Mouse (Mus musculus) cerebellum, postnatal 10 days (tissue): ENCODE measurements around the gene Poln.
A peak's percentile ranks its signal among the peaks of the same experiment; 100 is the strongest.

Source experiments
- DNase-seq, 2 experiments: peaks; one replicate each; pipeline ENCODE4 v3.0.0; 2021; ENCODE audit warnings: mixed read lengths in 2 of 2

The Poln gene

DNA sequence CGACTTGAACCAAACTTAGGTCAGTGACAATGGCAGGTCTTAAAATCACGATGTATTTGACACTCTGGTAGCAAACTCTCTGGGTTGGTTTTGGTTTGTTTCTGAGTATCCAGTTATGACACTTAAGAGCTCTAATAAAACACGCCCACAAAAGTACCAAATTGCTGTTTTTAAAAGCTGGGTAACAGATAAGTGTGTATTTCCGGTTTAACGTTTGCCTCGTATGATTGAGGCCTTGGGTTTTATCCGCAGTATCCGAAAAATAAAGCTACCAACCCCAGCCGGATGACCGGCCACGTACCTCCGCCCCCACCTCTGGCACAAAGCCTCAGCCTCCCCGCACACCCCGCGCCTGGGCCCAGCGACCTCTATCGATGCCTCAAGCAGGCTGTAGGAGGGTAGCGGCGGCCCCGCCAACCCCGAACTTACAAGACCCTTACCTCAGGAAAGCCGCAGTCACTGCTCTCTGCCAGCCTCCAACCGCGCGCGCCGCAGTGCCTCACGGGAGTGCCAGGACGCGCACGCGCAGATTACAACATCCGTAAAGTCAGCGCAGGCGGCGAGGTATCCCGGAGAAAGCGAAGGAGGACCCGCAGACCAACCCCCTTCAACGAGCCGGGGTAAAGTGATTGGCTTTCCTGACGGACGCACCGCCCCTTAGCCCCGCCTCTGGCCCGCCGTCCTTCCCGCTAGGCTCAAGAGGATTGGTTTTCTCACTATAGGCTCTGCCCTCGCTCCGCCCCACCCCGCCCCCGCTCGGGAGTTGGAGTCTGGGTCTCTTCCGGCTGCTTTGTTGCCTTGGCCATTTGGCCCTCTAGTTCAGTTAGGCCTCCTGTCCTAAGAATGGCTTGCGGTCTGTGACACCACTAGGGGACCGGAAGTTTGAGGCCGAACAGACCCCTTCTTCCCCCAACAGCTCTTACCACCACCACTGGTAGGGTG lies at the start of gene Poln, which contains the start of gene Haus3:
Gene Poln, minus strand, starts transcription at position 499 of the 942 bp plus-strand sequence.
Gene Haus3, minus strand, starts transcription at position 578 of the 942 bp plus-strand sequence.
- peak; percentile 99 to 100 for DNase-seq

DNA sequence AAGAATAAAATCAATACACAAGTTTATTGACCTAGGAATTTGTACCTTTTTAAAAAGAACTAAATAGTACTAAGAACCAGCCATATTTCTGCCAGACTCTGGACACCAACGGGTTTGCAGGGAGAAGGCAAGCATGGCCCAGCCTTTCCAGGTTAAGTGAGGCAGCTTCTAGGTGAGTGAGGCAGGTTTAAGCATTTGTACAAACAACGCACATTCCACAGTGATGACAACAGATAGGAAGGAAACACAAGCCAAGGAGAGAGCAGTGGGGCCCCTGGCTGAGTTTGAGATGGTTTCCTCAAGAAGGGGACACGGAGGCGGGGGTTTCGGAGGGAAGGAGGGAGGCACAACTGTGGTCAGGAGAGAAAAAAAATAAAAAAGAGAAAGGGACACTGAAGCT lies 49.4 kb upstream of the Poln start:
- no peak for DNase-seq

DNA sequence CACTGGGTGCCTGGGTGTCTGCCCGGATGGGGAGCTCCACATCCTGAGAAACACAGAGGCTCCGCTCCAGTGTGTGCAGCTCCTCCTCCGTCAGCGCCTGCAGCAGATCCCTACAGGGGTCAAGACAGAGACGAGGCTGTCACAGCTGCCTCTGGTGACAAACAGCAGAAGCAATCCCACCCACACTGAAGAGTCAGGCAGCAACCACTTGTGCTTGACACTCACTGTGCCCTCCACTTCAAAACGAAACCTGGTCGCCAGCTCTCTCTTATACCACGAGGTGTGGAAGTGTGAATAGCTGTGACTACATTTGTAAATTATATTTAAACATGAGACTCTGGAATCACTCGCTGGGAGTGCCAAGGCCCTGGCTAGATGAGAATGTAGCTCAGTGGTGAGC lies 48.5 kb upstream of the Poln start:
- no peak for DNase-seq

DNA sequence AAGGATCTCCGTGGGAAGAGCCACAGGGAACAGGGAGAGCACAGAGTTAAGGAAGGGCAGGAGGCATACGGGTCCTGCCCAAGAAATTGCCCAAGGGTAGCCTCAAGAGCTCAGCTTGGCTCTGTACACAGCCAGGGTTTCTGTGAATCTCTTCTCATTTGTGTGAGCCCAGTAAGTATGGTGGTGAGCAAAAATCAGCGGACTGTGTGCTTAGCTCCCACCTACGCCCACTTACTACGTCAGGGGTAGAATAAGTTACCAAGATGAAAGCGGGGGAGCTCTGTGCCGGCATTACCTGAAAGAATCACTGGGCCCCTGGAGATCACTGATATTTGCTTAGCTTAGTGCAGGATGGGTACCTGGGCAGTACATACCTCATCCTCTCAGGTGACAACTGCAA lies 46.8 kb upstream of the Poln start:
- DNase-seq, result no peak

DNA sequence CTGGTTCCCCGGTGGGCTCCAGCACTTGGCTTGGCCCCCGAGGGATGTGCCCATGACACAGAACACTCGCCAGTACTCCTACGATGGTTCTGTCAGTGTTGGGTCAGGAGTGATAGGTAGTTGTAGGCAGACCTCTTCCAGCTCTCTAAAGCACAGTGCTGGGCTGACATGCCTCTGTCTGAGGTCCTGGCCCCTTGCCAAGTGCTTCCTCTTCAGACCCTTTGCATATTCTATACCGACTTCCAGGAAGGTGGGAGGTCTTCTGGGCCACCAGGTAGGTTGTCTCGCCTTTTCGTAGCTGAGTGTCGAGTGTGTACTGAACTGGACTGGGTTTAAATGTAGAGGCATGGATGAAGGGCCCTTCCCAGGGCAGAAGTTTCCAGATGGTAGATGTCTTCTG lies 44.4 kb upstream of the Poln start:
- DNase-seq, result peak; percentile 56 to 58

DNA sequence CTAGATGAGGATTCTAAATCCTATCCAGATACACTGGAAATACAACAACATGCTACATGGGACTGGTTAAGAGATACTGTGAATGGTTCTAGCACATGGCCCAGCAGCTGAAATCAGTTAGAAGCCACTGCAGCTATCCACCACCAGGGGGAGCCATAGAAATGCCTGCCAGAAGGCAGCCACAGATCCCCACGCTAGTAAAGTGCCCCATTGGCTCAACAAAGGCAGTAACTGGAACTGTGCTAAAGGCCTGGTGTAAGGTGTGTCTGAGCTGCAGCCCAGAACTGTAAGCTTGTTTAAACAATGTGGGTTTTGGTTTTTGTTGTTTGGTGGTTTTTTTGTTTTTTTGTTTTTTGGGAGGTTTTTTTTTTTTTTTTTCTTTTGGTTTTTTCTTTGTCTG lies 41.0 kb upstream of the Poln start:
- peak; percentile 90 to 92 for DNase-seq

DNA sequence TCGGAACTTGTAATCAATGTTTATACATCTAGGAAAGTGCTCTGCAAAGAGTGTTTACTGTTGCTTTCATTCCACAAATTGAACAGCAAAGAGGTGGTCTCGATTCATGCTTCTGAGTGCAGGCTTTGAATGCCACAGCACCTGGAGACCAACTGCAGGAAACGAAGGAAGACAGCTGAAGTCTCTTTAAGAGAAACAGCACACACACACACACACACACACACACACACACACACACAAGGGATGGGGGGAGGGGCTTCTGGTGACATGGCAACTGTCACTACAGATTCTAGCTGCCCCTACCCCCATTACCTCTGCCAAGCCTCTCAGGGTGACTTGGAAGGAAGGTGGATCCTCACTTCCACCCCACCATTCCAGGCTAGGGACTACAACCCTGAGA lies 38.3 kb upstream of the Poln start:
- peak in 1 of 2 experiments; percentile 45 for DNase-seq

DNA sequence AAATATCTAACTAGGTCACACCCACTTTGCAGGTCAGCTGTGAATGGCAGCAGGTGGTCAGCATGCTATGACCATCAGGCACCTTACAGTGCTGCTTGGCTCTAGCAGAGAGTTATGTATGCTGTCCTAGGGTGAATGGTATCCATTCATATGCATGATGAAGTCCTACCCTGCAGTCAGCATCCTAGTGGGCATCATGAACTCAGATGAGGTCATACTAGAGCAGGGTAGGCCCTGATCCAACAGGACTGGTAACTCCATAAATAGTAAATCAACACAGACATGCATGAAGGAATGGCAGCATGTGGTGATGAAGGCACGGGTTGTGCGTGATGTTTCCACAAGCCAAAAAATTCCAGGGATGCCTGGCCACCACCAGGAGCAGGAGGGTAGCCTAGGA lies 36.5 kb upstream of the Poln start:
- peak; percentile 63 to 68 for DNase-seq

DNA sequence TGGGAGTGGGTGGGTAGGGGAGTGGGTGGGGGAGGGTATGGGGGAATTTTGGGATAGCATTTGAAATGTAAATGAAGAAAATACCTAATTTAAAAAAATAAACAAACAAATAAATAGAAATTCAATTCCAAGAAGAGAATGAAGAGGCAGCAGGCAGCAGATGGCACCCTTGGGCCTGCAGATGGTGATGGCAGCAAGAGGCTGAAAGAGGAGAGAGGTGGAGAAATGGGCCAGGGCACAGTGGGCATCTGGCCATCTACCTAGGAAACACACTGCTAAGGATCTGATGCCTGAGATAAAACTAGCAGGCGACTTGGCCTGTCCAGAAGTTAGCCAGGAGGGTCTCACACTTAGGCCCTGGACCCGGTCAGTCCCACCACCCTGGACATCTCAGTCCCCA lies 35.7 kb upstream of the Poln start:
- DNase-seq, result peak; percentile 92 to 94

DNA sequence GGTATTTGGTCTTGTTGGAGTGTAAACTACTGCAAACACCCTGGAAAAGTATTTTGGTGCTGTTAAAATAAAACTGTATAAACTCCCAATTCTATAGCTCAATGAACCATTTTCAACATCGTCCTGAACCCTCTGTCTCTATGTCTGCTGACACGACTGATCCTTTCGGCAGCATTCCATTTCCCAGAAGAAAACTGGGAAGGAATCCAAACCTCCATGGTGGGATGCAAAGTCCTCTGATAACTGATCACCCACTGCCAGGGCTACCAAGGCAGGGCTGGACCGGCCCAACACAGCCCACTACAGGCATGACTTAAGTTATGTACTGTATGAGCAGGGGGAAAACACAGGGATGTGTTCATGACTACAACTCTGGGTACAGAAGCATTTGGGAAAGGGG lies 32.8 kb upstream of the Poln start:
- peak; percentile 60 to 63 for DNase-seq

DNA sequence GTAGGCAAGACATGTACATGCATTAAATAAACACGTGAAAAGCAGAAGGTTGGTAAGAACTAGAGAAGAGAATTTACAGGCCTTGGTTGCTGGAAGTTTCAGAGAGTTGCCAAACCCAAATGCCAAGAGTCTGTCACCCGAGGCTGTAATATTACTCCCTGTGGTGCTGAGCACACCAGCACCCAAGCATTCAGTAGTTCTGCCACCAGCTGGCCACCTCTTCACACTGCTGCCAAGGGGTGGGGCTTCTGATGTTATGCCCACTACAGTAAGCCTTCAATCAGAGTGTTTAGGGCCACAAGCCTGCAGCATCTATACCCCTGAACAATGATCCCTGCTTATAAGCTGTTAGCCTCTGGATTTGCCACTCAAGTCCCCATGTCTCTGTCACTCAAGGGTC lies 32.1 kb upstream of the Poln start:
- peak; percentile 54 to 63 for DNase-seq

DNA sequence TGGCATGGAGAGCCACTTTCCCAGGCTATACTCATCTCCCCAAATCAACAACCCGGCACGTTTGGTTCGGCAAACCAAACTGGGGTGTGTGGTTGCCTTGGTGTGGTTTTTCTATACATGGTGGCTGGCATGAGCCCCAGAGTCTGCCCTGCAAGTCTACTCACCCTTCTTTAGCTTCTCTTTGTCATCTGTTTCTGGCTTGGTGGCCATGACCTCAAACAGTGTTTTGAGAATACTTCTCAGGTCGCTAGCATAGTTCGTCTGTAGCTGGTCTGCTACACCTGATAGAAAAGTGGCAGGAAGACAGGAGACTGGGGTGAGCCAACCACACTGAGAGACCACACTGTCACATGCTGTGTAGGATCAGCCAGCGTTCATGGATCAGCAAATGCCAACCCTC lies 29.4 kb upstream of the Poln start:
- no peak for DNase-seq

DNA sequence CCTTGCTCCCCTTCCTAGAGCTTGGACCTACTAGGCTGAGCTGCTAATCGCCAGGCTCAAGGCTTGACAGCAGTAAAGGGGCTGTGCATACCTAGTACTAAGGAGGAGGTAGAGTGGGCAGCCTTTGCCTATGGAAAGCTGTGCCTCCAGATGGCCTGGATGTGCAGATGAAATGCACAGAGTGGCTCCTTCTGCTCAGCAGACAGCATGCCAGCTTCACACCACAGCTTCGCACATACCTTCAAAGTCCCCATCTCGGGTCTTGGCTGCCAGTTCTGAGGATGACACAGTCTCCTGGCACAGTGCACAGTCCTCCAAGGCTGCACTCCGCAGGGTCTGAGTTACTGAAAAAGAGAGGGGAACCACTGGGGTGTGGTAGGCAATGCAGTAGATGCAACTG lies 28.0 kb upstream of the Poln start:
- DNase-seq, result peak; percentile 78 to 86

DNA sequence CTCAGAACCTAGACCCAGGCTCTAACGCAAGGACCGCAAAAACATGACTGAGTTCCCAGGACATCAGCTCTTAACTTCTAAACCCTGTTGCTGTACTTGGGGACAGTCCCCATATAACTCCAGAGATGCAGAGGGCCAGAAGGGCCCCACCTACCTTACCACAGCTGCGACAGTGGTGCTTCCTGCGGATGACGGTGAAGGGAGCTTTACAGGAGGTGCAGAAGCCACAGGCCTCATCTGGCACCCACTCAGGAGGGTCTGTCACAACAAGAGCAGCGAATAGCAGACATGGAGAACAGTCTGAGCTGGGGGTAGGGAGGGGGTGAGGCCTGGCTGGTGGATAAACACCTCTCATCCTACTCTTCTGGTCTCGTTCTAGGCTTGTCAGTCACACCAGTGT lies 27.2 kb upstream of the Poln start:
- no peak for DNase-seq

DNA sequence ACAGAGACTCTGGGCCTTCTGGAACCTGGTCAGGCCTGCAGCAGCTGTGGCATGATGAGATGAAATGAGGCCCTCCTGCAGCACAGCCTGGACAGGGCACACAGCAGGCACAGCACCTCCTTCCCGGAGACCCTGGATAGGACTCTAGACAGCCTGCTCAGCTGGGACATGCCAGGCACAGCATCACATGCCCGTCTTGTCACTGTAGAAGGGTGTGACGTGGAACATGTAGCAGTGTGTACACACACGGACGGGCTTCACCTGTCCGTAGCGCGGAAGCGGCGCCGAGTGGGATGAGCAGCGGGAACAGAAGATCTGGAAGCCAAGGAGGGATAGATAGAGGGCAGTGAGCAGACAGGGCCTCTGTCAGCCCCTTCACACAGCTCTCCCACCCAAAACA lies 26.5 kb upstream of the Poln start:
- no peak for DNase-seq

DNA sequence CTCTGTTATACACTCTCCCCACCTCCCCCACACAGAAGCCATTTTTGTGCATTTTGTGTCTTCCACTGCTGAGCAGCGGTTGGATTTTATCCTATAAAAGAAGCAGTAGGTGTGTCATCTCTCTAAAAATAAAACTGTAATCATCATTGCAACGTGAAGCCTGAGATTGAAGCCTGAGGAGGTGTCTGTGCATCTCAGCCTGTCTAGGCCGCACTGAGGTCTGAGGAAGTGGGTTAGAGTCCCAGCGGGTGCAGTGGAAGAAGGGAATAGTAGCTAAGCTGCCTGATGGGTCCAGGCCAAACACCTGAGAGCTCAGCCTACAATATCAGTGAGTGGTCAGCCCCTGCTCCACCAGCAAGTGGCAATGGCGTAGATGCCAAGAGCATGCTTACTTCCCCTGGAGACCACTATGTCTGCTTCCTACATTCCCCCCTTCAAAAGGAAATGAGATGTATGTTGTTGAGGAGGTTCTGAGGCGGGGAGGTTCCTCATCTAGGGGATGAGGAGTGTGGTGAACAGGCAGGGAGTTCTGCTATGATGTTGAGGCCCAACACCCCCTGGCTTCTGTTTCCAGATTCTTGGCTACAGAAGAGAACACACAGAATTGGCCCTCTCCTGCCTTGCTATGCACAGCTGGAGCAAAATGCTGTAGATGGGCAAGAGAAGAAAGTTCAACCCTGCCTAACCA lies 25.9 kb upstream of the Poln start:
- DNase-seq, result no peak

DNA sequence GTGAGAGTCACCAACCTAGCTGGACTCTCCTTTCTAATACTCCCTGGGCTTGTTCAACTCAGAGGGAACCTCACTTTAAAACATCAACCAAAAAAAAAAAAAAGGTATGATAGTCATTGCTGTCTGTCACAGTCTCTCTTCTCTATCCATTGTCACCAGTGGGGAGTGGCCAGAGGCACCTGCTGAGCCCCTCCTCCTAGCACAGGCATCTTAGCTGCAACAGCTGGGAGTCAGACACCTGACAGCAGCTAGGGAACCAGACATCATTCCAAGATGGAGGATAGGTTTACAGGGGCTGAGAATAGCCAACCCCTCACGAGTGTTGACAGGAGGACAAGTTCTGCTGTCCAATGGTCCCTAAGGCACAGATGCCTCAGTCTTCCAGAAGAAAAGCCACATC lies 25.2 kb upstream of the Poln start:
- no peak for DNase-seq

DNA sequence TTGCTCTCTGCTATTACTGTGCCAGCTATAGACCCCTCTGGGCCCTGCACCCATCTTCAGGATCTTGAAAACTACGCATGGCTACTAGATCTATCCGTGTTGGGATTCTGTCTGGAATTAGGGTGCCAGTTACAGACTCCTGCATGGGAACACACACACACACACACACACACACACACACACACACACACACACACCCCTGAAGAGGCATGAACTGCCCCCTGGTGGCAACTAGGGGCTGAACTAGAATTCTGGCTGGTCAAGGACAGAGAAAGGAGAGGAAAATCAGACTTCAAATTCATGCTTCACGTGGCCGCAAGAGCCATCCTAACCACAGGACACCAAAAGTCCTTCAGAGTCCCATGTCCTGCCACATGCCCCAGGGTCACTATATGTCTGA lies 22.6 kb upstream of the Poln start:
- DNase-seq, result peak; percentile 48 to 55

DNA sequence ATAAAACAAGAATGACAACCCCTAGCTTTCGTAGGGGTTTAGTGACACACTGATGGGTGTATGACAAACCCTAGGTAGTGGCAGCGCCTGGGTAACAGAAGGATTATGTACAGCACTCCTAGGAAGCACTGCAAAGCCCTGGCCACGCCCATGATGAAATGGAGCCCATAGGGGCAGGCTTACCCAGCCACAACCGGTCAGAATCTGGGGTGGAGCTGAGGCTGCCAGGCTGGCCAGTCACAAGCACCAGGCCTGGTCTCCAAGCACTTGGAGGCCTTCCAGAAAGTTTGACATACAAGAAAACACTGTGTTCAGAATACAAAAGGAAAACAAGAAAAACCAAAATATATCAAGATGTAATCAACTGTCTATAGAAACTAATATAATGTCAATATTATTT lies 21.8 kb upstream of the Poln start:
- DNase-seq, result peak; percentile 64 to 67

DNA sequence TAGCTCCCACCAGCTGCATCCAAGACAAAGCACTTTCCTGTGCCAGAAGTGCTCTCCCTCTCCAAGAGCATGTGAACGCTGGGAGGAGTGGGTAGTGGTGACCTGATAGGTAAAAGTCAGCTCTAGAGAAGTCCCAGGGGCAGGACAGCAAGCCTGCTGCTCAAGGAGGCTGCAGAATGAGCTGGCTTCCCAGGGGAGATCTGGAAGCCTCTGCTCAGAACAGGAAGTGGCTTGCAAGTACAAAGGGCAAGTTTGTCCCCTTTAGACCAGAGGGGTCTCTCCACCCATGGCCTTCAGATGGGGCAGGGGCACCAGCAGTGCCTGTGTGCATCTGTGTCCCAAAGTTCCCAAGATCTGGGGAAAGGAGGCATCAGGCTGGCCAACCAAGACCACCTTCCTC lies 20.3 kb upstream of the Poln start:
- no peak for DNase-seq

DNA sequence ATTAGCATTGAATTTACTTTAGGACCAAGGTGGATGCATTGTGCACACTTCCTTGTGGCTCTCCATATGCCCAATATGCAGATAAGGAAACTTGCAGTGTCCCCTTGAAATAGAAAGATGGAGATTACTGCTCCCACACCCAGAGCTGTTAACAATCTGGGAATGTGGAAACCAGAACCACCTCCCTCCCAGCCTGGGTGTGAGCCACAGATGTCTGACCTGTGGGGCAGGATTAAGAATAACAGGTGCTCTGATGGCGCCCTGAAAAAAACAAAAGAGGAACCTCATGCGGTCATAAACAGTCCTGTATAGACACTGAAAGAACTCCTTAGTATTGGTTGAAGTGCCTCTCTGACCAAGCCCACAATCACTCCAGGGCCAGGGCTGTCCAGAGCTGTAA lies 19.6 kb upstream of the Poln start:
- no peak for DNase-seq

DNA sequence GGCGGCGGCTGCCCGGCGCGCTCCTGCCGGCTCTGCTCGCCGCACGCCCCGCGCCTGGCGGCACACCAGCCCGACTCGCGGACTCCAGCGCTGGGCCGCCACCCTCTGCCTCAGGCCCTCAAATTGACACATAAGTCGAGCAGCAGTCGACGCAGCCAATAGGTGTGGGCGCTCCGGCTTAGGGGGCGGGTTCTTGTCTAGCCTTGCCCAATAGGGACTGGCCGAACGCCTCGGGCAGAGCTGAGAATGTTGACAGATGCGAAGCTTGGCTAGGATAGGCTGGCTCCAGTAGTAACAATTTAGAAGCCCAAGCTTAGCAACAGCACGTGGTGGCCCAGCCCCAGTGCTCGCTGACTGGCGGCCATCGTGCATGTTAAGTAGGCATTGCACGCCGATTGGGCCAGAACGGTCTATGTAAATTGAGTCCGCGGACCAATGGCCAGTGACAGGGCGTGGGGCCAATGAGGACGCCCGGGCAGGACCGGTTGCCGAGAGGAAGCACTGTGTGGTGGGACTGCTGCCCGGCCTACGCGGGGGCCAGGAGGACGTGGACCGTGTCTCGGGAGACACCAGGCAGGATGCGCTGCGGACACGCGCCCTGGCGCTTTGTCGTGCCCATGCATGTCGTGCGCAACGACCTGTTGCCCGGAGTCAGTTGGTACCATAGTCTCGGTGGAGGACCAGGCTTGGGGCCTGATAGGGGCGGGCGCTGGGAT lies 18.5 kb upstream of the Poln start, which contains the start of gene Mxd4:
Gene Mxd4, minus strand, starts transcription at position 120 of the 716 bp plus-strand sequence.
- peak; percentile 99 to 100 for DNase-seq

DNA sequence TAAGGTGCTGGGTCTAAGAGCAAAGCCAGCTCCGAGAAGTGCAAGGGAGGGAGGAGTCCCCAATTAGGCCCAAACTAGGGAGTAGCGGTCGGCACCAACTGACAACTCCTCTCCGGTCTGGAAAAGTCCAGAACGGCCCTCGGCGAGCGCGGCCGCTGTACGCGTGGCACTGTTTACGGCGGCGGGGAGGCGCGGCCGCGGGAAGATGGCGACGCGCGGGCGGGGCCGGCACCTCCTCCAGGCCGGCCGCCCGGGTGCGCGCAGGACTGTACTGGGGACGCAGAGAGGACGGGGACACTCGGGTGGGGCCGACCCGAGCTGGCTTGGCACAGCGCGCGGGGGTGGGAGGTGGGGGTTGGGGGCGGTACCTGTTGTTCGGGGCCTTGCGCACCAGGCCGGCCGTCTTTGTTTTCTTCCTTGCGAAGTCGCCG lies 17.7 kb upstream of the Poln start:
- DNase-seq, result peak; percentile 73
